Mouse (Mus musculus) CH12.LX (cell line): ENCODE data around the gene Plekha7. TPM values are rescaled to one million over a fixed set of nuclear protein-coding genes. Genes with fewer than 3 reads are reported as not detected.

ENCODE experiments used
- DNase-seq: peaks from one replicate; pipeline ENCODE4 v3.0.0-alpha.2; 2013; ENCODE audit errors: extremely low read depth
- H3K27ac ChIP-seq: 2 replicates; pipeline ENCODE4 v1.5.1; 2012; ENCODE audit warnings: low read depth, mild to moderate bottlenecking, control low read depth, moderate library complexity; ENCODE audit not compliant: insufficient read depth
- H3K27me3 ChIP-seq: replicated peaks from 2 replicates; pipeline ENCODE3; 2012; ENCODE audit warnings: inconsistent platforms
- H3K36me3 ChIP-seq, 2 experiments: replicated peaks in 1 of 2; 2 replicates each; pipeline versions ENCODE3 to v1.6.1; 2012; ENCODE audit warnings: inconsistent platforms in 1 of 2, low read length in 1 of 2, mild to moderate bottlenecking in 1 of 2, mixed read lengths in 1 of 2, moderate library complexity in 1 of 2; ENCODE audit not compliant: control insufficient read depth in 1 of 2, insufficient read depth in 1 of 2
- H3K4me1 ChIP-seq, 2 experiments: 2 replicates each; pipeline ENCODE4 v1.6.1; 2012; ENCODE audit warnings: inconsistent platforms in 1 of 2, moderate library complexity in 1 of 2; ENCODE audit not compliant: insufficient read depth in 2 of 2, control insufficient read depth in 1 of 2
- H3K4me2 ChIP-seq: 2 replicates; pipeline ENCODE4 v1.6.1; 2012; ENCODE audit warnings: low read depth, mild to moderate bottlenecking, control low read depth; ENCODE audit not compliant: poor library complexity, insufficient read depth, severe bottlenecking
- H3K4me3 ChIP-seq, 3 experiments: fragments of 150-350 bp in 1 of 3; sonication (generic) in 1 of 3; replicated peaks in 1 of 3; 2 replicates each; pipeline versions ENCODE3 to v1.5.1; 2011 to 2012; ENCODE audit warnings: low read depth in 2 of 3, low read length in 2 of 3, mild to moderate bottlenecking in 2 of 3, moderate library complexity in 2 of 3, control low read depth in 1 of 3, improper control_type of control experiment in 1 of 3, inconsistent platforms in 1 of 3, mixed read lengths in 1 of 3; ENCODE audit not compliant: poor library complexity in 1 of 3
- H3K79me2 ChIP-seq: replicated peaks from 2 replicates; pipeline ENCODE4 v1.6.1; 2012; ENCODE audit warnings: mild to moderate bottlenecking, moderate library complexity; ENCODE audit not compliant: control insufficient read depth, poor library complexity, insufficient read depth, severe bottlenecking; ENCODE audit errors: extremely low read depth
- H3K9ac ChIP-seq: 2 replicates; pipeline ENCODE4 v1.6.1; 2012; ENCODE audit warnings: low read depth, mild to moderate bottlenecking, control low read depth, moderate library complexity; ENCODE audit not compliant: insufficient read depth
- H3K9me3 ChIP-seq: replicated peaks from 2 replicates; pipeline ENCODE3; 2012; ENCODE audit warnings: low read length, inconsistent platforms, mixed read lengths
- BHLHE40 ChIP-seq: IDR thresholded peaks from 2 replicates; pipeline ENCODE4 v1.6.1; 2011; ENCODE audit warnings: mild to moderate bottlenecking, low read depth, low read length, improper control_type of control experiment
- CHD1 ChIP-seq: IDR thresholded peaks from 2 replicates; pipeline ENCODE4 v1.6.1; 2012; ENCODE audit warnings: low read depth, low read length, improper control_type of control experiment, inconsistent platforms
- CHD2 ChIP-seq: IDR thresholded peaks from 2 replicates; pipeline ENCODE4 v1.6.1; 2011; ENCODE audit warnings: low read length, improper control_type of control experiment
- CTCF ChIP-seq, 2 experiments: IDR thresholded peaks in 1 of 2; conservative IDR thresholded peaks in 1 of 2; 2 replicates each; pipeline ENCODE4 v1.5.1; 2011 to 2012; ENCODE audit warnings: low read depth in 2 of 2, low read length in 2 of 2, improper control_type of control experiment in 1 of 2, inconsistent platforms in 1 of 2, mild to moderate bottlenecking in 1 of 2, moderate library complexity in 1 of 2
- ELF1 ChIP-seq: IDR thresholded peaks from 2 replicates; pipeline ENCODE4 v1.6.1; 2014; ENCODE audit warnings: low read depth, mild to moderate bottlenecking, inconsistent platforms, low read length, improper control_type of control experiment
- IRF4 ChIP-seq: IDR thresholded peaks from 2 replicates; pipeline ENCODE4 v1.6.1; 2014; ENCODE audit warnings: low read depth, mild to moderate bottlenecking, inconsistent platforms, low read length, improper control_type of control experiment
- JUN ChIP-seq: IDR thresholded peaks from 2 replicates; pipeline ENCODE4 v1.6.1; 2011; ENCODE audit warnings: low read depth, mild to moderate bottlenecking, low read length, improper control_type of control experiment, moderate library complexity; ENCODE audit not compliant: insufficient read depth
- JUND ChIP-seq: conservative IDR thresholded peaks from 2 replicates; pipeline ENCODE4 v1.6.1; 2011; ENCODE audit warnings: low read depth, low read length, improper control_type of control experiment
- KAT2A ChIP-seq: IDR thresholded peaks from 2 replicates; pipeline ENCODE4 v1.6.1; 2012; ENCODE audit warnings: low read length, improper control_type of control experiment, inconsistent platforms; ENCODE audit not compliant: insufficient replicate concordance
- MAFK ChIP-seq: IDR thresholded peaks from 2 replicates; pipeline ENCODE4 v1.6.1; 2011; ENCODE audit warnings: low read length, improper control_type of control experiment; ENCODE audit not compliant: insufficient replicate concordance
- MAX ChIP-seq: IDR thresholded peaks from 2 replicates; pipeline ENCODE4 v1.6.1; 2011; ENCODE audit warnings: low read length, improper control_type of control experiment
- MEF2A ChIP-seq: IDR thresholded peaks from 2 replicates; pipeline ENCODE4 v1.6.1; 2014; ENCODE audit warnings: low read depth, mild to moderate bottlenecking, inconsistent platforms, low read length, improper control_type of control experiment, borderline replicate concordance
- MXI1 ChIP-seq: IDR thresholded peaks from 2 replicates; pipeline ENCODE4 v1.6.1; 2011; ENCODE audit warnings: mild to moderate bottlenecking, low read depth, low read length, improper control_type of control experiment
- MYC ChIP-seq: IDR thresholded peaks from 2 replicates; pipeline ENCODE4 v1.6.1; 2011; ENCODE audit warnings: low read depth, mild to moderate bottlenecking, improper control_type of control experiment, low read length
- POLR2A ChIP-seq: IDR thresholded peaks from 2 replicates; pipeline ENCODE4 v1.6.1; 2011; ENCODE audit warnings: low read depth, mild to moderate bottlenecking, improper control_type of control experiment, low read length
- POLR2AphosphoS2 ChIP-seq: IDR thresholded peaks from 2 replicates; pipeline ENCODE4 v1.6.1; 2011; ENCODE audit warnings: low read depth, low read length, improper control_type of control experiment
- RAD21 ChIP-seq: IDR thresholded peaks from 2 replicates; pipeline ENCODE4 v1.6.1; 2011; ENCODE audit warnings: low read depth, mild to moderate bottlenecking, low read length, improper control_type of control experiment, moderate library complexity
- RCOR1 ChIP-seq: conservative IDR thresholded peaks from 2 replicates; pipeline ENCODE4 v1.6.1; 2012; ENCODE audit warnings: low read depth, mild to moderate bottlenecking, inconsistent platforms, low read length, improper control_type of control experiment
- SIN3A ChIP-seq: IDR thresholded peaks from 2 replicates; pipeline ENCODE4 v1.6.1; 2012; ENCODE audit warnings: low read length, improper control_type of control experiment, inconsistent platforms
- TBP ChIP-seq: conservative IDR thresholded peaks from 2 replicates; pipeline ENCODE4 v1.6.1; 2011; ENCODE audit warnings: low read depth, low read length, improper control_type of control experiment
- TCF12 ChIP-seq: IDR thresholded peaks from 2 replicates; pipeline ENCODE4 v1.6.1; 2014; ENCODE audit warnings: low read depth, mild to moderate bottlenecking, inconsistent platforms, low read length, improper control_type of control experiment
- UBTF ChIP-seq: IDR thresholded peaks from 2 replicates; pipeline ENCODE4 v1.6.1; 2012; ENCODE audit warnings: low read depth, mild to moderate bottlenecking, inconsistent platforms, low read length, improper control_type of control experiment, moderate library complexity
- USF2 ChIP-seq: conservative IDR thresholded peaks from 2 replicates; pipeline ENCODE4 v1.6.1; 2011; ENCODE audit warnings: low read depth, low read length, improper control_type of control experiment
- ZC3H11A ChIP-seq: IDR thresholded peaks from 2 replicates; pipeline ENCODE4 v1.6.1; 2012; ENCODE audit warnings: low read depth, mild to moderate bottlenecking, inconsistent platforms, low read length, improper control_type of control experiment
- ZMIZ1 ChIP-seq: IDR thresholded peaks from 2 replicates; pipeline ENCODE4 v1.6.1; 2012; ENCODE audit warnings: low read depth, mild to moderate bottlenecking, inconsistent platforms, low read length, improper control_type of control experiment
- ZNF384 ChIP-seq: IDR thresholded peaks from 2 replicates; pipeline ENCODE4 v1.6.1; 2012; ENCODE audit warnings: low read depth, low read length, improper control_type of control experiment, inconsistent platforms
- dilution Hi-C: fragments of 300-500 bp; cut with MboI; formaldehyde crosslinking; loops from 2 replicates; pipeline ENCODE4 v1.14.3; 2020; ENCODE audit warnings: low sequenced_read_pairs; ENCODE audit not compliant: extremely low pct_unique_long_range_greater_than_20kb, extremely low pct_ligation_motif_present
- in situ Hi-C: fragments of 300-500 bp; cut with MboI; formaldehyde crosslinking; loops from 3 replicates; pipeline ENCODE4 v1.14.3; 2019; ENCODE audit warnings: low sequenced_read_pairs, low pct_ligation_motif_present, low pct_unique_long_range_greater_than_20kb, mixed read lengths
- polyA plus RNA-seq: library from polyadenylated mRNA; unstranded; fragments of >175 nt; gene quantifications from 2 replicates; pipeline ENCODE4 v1.2.1, GENCODE M21; 2012; ENCODE audit warnings: low read depth; ENCODE audit not compliant: insufficient read length
- total RNA-seq, 2 experiments: library from RNA; depleted of rRNA; stranded (reverse); fragments of 300-350 nt in 1 of 2; fragments of >200 nt in 1 of 2; gene quantifications; 2 replicates each; pipeline ENCODE4 v1.2.3; 2012 to 2014

Gene Plekha7
- total and polyA plus RNA-seq, 3 experiments = 0.59 to 1.5 (median 1.0) TPM

DNA sequence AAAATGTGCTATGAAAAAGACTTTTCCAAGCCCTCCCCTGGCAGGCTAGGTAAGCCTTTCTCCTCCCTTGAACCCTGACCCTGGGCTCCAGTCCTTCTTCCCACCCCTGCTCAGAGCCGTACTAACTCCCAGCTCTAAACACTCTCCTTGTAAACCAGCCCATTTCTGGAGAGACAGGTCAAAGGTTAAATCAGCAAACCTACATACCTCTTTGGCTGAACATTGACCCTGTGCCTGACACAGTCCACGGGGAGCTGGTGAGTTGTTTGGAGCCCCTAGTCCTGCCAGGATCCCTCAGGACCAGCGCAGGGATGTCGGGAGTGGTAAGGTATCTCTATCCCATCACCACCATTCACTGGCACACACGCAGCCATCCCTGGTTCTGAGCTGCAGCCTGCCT lies 15.8 kb downstream of the Plekha7 start:
- Histone ChIP-seq H3K9me3 (no peaks in the 10 kb centered on the region), H3K9ac (no peak overlapping the region), H3K4me3 (no peak overlapping the region), H3K27me3 (no peaks in the 10 kb centered on the region), H3K36me3 (no peaks in the 10 kb centered on the region), H3K27ac (no peak overlapping the region), H3K4me2 (no peak overlapping the region), H3K79me2 (no peaks in the 10 kb centered on the region), H3K4me1 (peaks cover 0 to 19% of the 10 kb centered on the region in 2 experiments; a peak in 2 of 4 replicates)
- DNase-seq = no peak
- dilution Hi-C loops (no loop called here), in situ Hi-C loops (no loop called here)
- TF ChIP-seq TBP (no peak), SIN3A (no peak), CTCF (conservative IDR thresholded peaks at IDR 0.05 in 1 of 2, IDR thresholded peaks at IDR 0.05 in 1 of 2; ENCODE audit: low read depth in 2 of 2, low read length in 2 of 2) (no peak), ZNF384 (no peak), ELF1 (no peak), UBTF (no peak)

- TF ChIP-seq POLR2AphosphoS2 (no peak), KAT2A (no peak), ZC3H11A (no peak), POLR2A (no peak), MXI1 (no peak), MAFK (no peak), RAD21 (no peak), ZMIZ1 (no peak), TCF12 (no peak), TBP (no peak), BHLHE40 (no peak), MAX (no peak)
- dilution Hi-C loops = no loop called here
- DNase-seq = no peak
- Histone ChIP-seq H3K27me3 (no peaks in the 10 kb centered on the region), H3K4me3 (no peak overlapping the region), H3K27ac (no peak overlapping the region), H3K36me3 (no peaks in the 10 kb centered on the region), H3K79me2 (no peaks in the 10 kb centered on the region), H3K4me1 (peaks cover 0 to 33% of the 10 kb centered on the region in 2 experiments; a peak in 3 of 4 replicates), H3K9me3 (no peaks in the 10 kb centered on the region), H3K9ac (no peak overlapping the region), H3K4me2 (no peak overlapping the region)
- in situ Hi-C loops = no loop called here
These were observed 17.6 kb downstream of the Plekha7 start for GRCm38 (mm10) chr7:116290559-116290958.

GRCm38 (mm10) chr7:116288996-116289395 lies 19.2 kb downstream of the Plekha7 start:
- in situ Hi-C loops = no loop called here
- Histone ChIP-seq H3K4me2 (no peak overlapping the region), H3K27ac (no peak overlapping the region), H3K9ac (no peak overlapping the region), H3K36me3 (no peaks in the 10 kb centered on the region), H3K79me2 (no peaks in the 10 kb centered on the region), H3K27me3 (no peaks in the 10 kb centered on the region), H3K9me3 (no peaks in the 10 kb centered on the region), H3K4me1 (peaks cover 0 to 20% of the 10 kb centered on the region in 2 experiments; a peak in 3 of 4 replicates), H3K4me3 (no peak overlapping the region)
- no peak for DNase-seq
- dilution Hi-C loops = no loop called here
- TF ChIP-seq MYC (no peak), MEF2A (no peak), RCOR1 (no peak), TBP (no peak), UBTF (no peak), TCF12 (no peak), ELF1 (no peak), JUND (no peak), USF2 (no peak), ZNF384 (no peak), BHLHE40 (no peak), POLR2A (no peak), IRF4 (no peak), JUN (no peak), POLR2AphosphoS2 (no peak), CHD1 (no peak), CHD2 (no peak)
- TF ChIP-seq, all 38 proteins: peak for 0
